Mouse (Mus musculus): ENCODE measurements at regions not wholly inside any gene's neighbourhood (a gene's known extent, or its start where the extent isn't known, plus 50 kb on each side); places are given as distances from the start of the nearest gene placed in this dataset.

DNA sequence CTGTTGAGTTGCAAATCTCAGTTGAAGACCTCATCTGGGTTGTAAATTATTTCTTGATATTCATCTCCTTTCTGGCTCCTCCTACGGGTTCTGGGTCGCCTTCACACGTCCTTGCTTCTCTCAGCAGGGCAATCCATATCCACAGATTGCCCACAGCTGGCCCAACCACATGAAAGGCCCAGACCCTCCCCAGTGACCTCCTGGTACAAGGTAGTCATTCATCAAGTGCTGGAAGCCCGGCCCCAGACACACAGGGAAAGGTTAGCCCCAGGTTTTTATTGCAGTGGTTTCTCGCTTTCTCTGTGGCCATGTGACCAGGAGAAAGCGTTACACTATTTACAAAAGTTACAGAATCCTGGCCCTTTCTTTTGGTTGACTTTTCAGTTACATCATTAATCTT is 134.5 kb upstream of the Nudt7 start:
- TF ChIP-seq CTCF (IDR thresholded peaks at IDR 0.05; ENCODE audit: extremely low read depth, insufficient read depth, insufficient read length, insufficient replicate concordance) (no peak), POLR2A (IDR thresholded peaks at IDR 0.05; ENCODE audit: low read depth, low read length) (no peak)

All from spleen, adult 2 months (tissue).